Mouse (Mus musculus) liver, embryonic 13.5 days (tissue): ENCODE data around the gene Rnf123. TPM values are rescaled to one million over a fixed set of nuclear protein-coding genes. Genes with fewer than 3 reads are reported as not detected.
A peak's percentile ranks its signal among the peaks of the same experiment; 100 is the strongest.

ENCODE experiments used
- ATAC-seq: fragments of 200-750 bp; cut with Nextera tagmentation; 2 replicates; pipeline ENCODE4 v1.8.0; 2017; ENCODE audit warnings: low read depth, mild to moderate bottlenecking, moderate number of reproducible peaks, moderate library complexity
- DNase-seq: peaks from one replicate; pipeline ENCODE4 v3.0.0; 2022
- H3K27ac ChIP-seq: fragments of 300-500 bp; sonication (generic); 2 replicates; pipeline ENCODE4 v1.5.1; 2015; ENCODE audit warnings: moderate library complexity, mild to moderate bottlenecking, inconsistent platforms
- H3K27me3 ChIP-seq: fragments of 300-500 bp; sonication (generic); 2 replicates; pipeline ENCODE4 v1.6.1; 2015; ENCODE audit warnings: mild to moderate bottlenecking, inconsistent platforms
- H3K36me3 ChIP-seq: fragments of 300-500 bp; sonication (generic); 2 replicates; pipeline ENCODE4 v1.6.1; 2015; ENCODE audit warnings: mild to moderate bottlenecking, inconsistent platforms
- H3K4me1 ChIP-seq: fragments of 300-500 bp; sonication (generic); replicated peaks from 2 replicates; pipeline ENCODE4 v1.6.1; 2015; ENCODE audit warnings: inconsistent platforms
- H3K4me2 ChIP-seq: fragments of 300-500 bp; sonication (generic); 2 replicates; pipeline ENCODE4 v1.6.1; 2015; ENCODE audit warnings: inconsistent platforms, mild to moderate bottlenecking, moderate library complexity
- H3K4me3 ChIP-seq: fragments of 300-500 bp; sonication (generic); replicated peaks from 2 replicates; pipeline ENCODE4 v1.5.1; 2015; ENCODE audit warnings: mild to moderate bottlenecking, inconsistent platforms
- H3K9ac ChIP-seq: fragments of 300-500 bp; sonication (generic); 2 replicates; pipeline ENCODE4 v1.6.1; 2015; ENCODE audit warnings: mild to moderate bottlenecking, inconsistent platforms
- H3K9me3 ChIP-seq: fragments of 300-500 bp; sonication (generic); replicated peaks from 2 replicates; pipeline ENCODE4 v1.6.1; 2016; ENCODE audit warnings: inconsistent platforms
- WGBS: fragments of 180-500 bp; shearing (Covaris S2); methylation state at CpG from one replicate; pipeline ENCODE4 v1.1.7; 2015; ENCODE audit not compliant: insufficient replicate concordance; 5-methylcytosine and 5-hydroxymethylcytosine counted together
- polyA plus RNA-seq: library from polyadenylated mRNA; unstranded; fragments of >200 nt; fragmentation: Nextera tagmentation; extraction: Ambion mirVana; gene quantifications from 2 replicates; pipeline ENCODE4 v1.2.1, GENCODE M21; 2015

The Rnf123 gene
- polyA plus RNA-seq, 1 experiment from 2014 or later, result 80.8 TPM

DNA sequence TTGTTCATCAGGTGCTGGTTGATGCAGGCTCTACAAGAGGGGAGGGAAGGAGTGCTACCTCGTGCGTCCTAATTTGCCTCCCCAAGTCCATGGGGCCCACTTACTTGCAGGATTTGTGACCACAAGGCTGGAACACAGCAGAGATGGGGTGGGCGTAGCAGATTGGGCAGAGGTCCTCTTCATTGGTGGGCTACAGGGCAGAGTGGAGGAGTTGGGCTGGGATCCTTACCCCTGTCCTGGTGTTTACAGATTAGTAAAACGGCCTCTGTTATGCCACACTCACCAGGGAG lies 31.3 kb downstream of the Rnf123 start:
- DNase-seq (no peak), ATAC-seq (no peak)
- H3K27ac ChIP-seq, result peak overlapping the region; percentile 1; the same call in 1 of the 2 replicates
- no peak overlapping the region for H3K9ac ChIP-seq
- no peak overlapping the region for H3K4me2 ChIP-seq
- no peak overlapping the region for H3K4me3 ChIP-seq
- H3K36me3 ChIP-seq, result peaks cover 72% of the 10 kb centered on the region
- H3K9me3 ChIP-seq, result no peaks in the 10 kb centered on the region
- WGBS, result 85% methylated on average over 4 of the region's 4 CpGs
- H3K27me3 ChIP-seq, result no peaks in the 10 kb centered on the region
- H3K4me1 ChIP-seq, result peaks cover 71% of the 10 kb centered on the region

DNA sequence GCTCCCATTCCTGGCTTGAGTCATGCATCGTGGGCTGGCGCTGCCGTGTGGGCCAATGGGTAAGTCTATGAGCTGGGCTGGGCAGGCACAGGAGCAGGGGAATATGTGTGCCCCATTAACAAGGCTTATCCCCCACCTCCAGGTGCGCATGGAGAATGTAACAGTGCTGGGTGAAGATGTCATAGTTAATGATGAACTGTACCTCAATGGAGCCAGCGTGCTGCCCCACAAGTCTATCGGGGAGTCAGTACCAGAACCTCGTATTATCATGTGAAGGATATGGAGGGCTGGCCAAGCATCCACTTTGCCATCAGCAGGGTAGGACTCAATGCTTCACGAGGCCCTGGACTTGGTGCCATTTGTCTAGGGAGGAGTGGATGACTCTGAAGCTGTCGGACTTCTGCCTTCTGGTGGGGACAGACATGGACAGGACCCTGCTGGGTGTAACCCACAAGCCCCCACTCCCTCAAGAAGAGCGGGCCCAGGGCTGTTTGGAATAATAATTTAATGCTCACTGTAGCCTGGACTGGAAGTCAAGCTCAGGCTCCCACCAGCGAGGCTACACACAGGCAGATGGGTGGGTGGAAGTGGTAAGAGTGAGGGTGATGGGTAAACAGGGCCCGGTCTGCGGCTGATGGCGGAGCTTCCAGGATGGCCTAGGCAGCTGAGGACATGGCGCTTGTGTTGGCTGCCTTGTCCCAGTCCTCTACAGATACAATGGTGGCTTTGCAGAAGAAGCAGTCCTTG lies 31.8 kb downstream of the Rnf123 start:
- peaks cover 72% of the 10 kb centered on the region for H3K36me3 ChIP-seq
- DNase-seq, result no peak
- H3K27me3 ChIP-seq, result no peaks in the 10 kb centered on the region
- peaks cover 76% of the 10 kb centered on the region for H3K4me1 ChIP-seq
- no peaks in the 10 kb centered on the region for H3K9me3 ChIP-seq
- WGBS, result 92% methylated on average over 15 of the region's 15 CpGs
- H3K4me3 ChIP-seq, result no peak overlapping the region
- H3K27ac ChIP-seq, result peak overlapping the region; percentile 35
- H3K4me2 ChIP-seq, result no peak overlapping the region
- no peak overlapping the region for H3K9ac ChIP-seq
- no peak for ATAC-seq

DNA sequence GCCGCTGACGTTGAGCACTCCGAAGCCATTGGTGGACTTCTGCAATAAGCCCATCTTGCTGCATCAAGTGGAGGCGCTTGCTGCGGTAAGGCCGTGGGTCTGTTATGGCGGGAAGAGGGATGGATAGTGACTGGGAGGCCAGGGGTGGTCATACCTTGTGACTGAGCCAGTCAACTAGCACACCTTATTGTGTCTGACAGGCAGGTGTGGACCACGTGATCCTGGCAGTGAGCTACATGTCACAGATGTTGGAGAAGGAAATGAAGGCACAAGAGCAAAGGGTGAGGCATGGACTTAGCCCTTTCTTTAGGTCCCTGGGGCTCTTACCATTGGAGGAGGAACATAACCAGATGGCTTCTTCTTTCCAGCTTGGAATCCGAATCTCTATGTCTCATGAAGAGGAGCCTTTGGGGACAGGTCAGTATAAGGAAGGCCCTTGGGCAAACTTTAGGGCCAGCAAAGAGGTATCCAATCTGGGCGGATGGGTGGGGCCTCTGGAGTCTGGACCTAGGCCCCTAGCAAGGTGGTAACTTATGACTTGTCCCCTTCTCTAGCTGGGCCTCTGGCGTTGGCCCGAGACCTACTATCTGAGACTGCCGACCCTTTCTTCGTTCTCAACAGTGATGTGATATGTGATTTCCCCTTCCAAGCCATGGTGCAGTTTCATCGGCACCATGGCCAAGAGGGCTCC lies 33.4 kb downstream of the Rnf123 start:
- peak overlapping the region; percentile 83 for H3K4me2 ChIP-seq
- peaks cover 74% of the 10 kb centered on the region for H3K4me1 ChIP-seq
- peak overlapping the region; percentile 77 for H3K4me3 ChIP-seq
- no peaks in the 10 kb centered on the region for H3K9me3 ChIP-seq
- H3K9ac ChIP-seq, result peak overlapping the region; percentile 86
- ATAC-seq, result no peak
- peaks cover 72% of the 10 kb centered on the region for H3K36me3 ChIP-seq
- H3K27me3 ChIP-seq, result no peaks in the 10 kb centered on the region
- WGBS, result 35% methylated on average over 15 of the region's 15 CpGs
- no peak for DNase-seq
- H3K27ac ChIP-seq, result peak overlapping the region; percentile 83

DNA sequence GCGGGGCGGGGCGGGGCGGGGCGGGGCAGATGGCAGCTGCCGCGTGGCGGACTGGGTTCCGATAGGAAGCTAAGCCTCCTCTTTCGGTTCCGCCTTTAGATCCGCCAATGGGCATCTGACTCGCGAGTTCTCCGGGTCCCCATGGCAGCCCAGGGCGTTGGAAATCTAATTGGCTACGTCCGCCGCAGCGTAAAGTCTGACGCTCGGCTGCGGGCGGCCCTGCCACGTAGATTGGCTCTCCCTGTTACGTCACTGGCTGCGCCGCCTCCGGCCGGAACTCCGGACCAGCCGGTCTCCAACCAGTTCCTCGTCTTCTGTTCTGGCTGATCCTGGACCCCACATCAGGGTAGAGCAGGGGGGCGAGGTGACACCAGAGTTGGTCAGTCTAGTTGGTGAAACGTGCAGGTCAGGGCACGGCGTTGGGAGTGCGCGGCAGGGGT lies 34.1 kb downstream of the Rnf123 start, which contains the start of gene Gmppb:
TSS of gene Gmppb (plus strand) at position 227 of the 440 bp plus-strand sequence.
- Histone ChIP-seq H3K4me1 (peaks cover 67% of the 10 kb centered on the region), H3K36me3 (peaks cover 69% of the 10 kb centered on the region)
- peak; percentile 92 for ATAC-seq

DNA sequence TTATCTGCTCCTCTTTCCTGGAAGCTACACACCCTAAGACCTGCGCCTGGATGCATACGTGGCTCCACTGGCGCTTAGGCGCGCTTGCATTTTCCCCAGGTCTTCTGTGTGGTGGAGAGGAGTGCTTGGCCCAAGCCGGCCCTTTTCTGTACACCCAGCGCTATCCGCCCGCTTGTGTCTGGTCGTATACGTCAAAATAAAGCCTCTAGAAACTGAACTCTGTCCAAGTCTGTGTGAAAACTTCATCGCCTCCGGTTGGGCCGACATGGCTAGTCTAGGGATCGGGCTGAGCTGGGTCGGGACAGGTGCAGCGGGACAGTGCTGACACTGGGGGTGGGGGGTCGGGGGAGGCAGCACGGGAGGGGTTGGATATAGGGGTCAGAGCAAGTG lies 34.6 kb downstream of the Rnf123 start:
- Histone ChIP-seq H3K27me3 (no peaks in the 10 kb centered on the region), H3K4me2 (peak overlapping the region; percentile 83), H3K36me3 (peaks cover 67% of the 10 kb centered on the region), H3K9me3 (no peaks in the 10 kb centered on the region), H3K27ac (peak overlapping the region; percentile 88), H3K9ac (peak overlapping the region; percentile 70), H3K4me1 (peaks cover 62% of the 10 kb centered on the region), H3K4me3 (peak overlapping the region; percentile 77)
- peak; percentile 4 for ATAC-seq
- 2% methylated on average over 19 of the region's 19 CpGs for WGBS
- peak; percentile 45 for DNase-seq

More for the DNA sequence above, 34.1 kb downstream of the Rnf123 start, which contains the start of gene Gmppb:
- Histone ChIP-seq H3K4me3 (peak within 1 kb of the TSS; percentile 77), H3K27ac (peak within 1 kb of the TSS; percentile 88), H3K9me3 (no peaks in the 10 kb centered on the region), H3K4me2 (peak within 1 kb of the TSS; percentile 83), H3K27me3 (no peaks in the 10 kb centered on the region), H3K9ac (peak within 1 kb of the TSS; percentile 86)
- peak; percentile 96 for DNase-seq
- WGBS, result under 1% methylated on average over 37 of the region's 39 CpGs

DNA sequence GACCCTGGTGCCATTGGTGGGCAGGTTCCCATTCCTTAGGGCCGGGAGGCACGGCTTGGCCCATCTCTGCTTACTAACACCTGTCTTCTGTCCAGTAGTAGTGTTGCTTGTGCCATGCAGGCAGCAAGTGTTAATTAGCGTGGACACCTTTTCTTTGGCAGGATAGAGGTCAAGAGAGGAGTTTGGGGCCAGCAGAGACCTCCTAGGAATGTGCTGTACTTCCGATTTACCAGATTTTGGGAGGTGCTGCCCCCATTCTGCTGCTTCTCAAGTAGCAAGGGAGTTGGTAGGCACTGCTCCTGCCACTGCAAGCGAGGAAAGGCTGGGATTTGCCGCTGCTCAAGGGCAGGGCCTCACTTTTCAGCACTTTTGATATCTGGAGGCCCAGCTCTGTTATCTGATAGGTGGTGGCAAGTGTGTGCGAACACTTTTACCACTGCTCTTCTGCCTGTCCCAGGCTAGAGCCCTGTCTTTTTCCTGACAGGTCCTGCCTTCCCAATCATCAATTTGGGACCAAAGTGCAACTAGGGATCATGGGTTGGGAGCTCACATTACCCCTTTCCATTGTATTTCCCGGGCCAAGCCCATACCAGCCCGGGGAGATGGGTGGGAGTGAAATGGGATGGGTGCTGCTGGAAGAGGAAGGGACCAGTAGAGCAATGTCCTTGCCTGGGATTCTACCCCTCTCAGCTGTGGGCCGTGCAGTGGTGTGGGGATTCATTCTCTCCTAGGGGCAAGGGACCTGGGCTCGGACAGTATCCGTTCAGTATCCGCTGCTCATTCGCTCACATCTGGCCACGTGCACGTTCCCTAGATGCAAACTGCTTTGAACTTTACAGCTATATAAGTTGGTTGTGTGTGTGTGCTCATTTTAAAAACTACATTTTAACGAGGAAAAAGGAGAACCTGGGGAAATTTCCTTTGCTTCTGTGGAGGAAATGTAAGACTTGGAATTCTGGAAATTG lies 35.3 kb downstream of the Rnf123 start:
- Histone ChIP-seq H3K4me1 (peaks cover 55% of the 10 kb centered on the region), H3K9me3 (no peaks in the 10 kb centered on the region), H3K4me2 (peak overlapping the region; percentile 83), H3K27ac (peak overlapping the region; percentile 88), H3K27me3 (no peaks in the 10 kb centered on the region), H3K9ac (peak overlapping the region; percentile 70), H3K36me3 (peaks cover 66% of the 10 kb centered on the region), H3K4me3 (peak overlapping the region; percentile 77)
- WGBS, result 37% methylated on average over 17 of the region's 17 CpGs
- DNase-seq, result peak; percentile 51
- ATAC-seq, result peak; percentile 16; the same call in 1 of the 2 replicates

DNA sequence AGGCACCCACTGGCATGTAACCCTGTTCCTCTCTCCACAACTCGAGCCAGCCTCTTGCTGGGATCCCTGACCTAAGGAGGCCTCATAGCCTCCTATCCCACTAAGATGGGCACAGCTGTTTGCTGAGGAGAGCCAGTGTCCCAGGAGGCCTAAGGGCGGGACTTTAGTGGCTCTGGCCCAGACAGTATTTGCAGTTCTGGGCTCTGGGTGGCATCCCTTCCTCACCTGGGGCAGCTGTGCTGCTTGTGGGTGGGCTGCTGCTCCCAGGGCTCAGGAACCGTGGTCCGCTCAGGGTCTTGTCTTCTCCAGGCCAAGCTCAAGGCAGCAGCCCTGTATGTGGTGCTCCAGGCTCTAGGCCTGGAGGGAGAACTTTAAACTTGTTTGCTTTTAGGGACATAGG lies 36.6 kb downstream of the Rnf123 start:
- Histone ChIP-seq H3K9me3 (no peaks in the 10 kb centered on the region), H3K36me3 (peaks cover 70% of the 10 kb centered on the region), H3K27me3 (no peaks in the 10 kb centered on the region), H3K9ac (peak overlapping the region; percentile 70; the same call in 1 of the 2 replicates), H3K4me1 (peaks cover 46% of the 10 kb centered on the region), H3K4me3 (no peak overlapping the region), H3K27ac (peak overlapping the region; percentile 88; the same call in 1 of the 2 replicates), H3K4me2 (no peak overlapping the region)
- DNase-seq, result no peak
- ATAC-seq, result no peak
- WGBS, result 82% methylated on average over 4 of the region's 4 CpGs

DNA sequence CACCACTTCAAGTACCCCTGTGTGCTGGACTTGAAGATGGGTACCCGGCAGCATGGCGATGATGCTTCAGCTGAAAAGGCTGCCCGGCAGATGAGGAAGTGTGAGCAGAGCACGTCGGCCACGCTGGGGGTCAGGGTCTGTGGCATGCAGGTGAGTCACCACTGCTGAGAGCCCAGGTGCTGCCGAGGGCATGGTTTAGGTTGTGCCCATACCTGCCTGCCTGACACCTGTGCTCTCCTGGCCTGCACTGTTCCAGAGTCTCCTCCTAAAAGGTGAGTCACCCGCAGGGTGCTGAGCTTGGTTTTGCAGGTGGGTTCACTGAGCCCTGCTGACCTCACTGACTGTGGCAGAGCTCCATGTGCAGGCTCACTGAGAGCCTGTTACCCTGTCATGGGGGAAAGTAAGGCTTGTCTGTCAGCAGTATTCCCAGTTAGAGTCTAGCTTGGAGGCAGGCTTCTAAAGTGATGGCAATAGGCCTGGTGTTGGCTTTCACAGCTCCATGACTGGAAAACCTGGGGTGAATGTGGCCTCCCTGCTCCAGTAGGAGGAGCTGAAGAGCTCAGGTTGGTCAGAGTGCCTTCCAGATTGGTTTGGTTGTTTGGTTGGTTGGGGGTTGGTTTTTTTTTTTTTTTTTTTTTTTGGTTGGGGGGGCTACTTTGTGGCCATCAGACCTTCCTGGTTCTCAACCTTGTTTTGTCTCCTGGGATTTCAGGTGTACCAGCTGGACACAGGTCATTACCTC lies 38.2 kb downstream of the Rnf123 start:
- ATAC-seq, result no peak
- WGBS, result 91% methylated on average over 8 of the region's 8 CpGs
- no peak overlapping the region for H3K27ac ChIP-seq
- H3K36me3 ChIP-seq, result peaks cover 67% of the 10 kb centered on the region
- H3K4me1 ChIP-seq, result peaks cover 37% of the 10 kb centered on the region
- no peak overlapping the region for H3K4me3 ChIP-seq
- H3K9ac ChIP-seq, result no peak overlapping the region
- H3K4me2 ChIP-seq, result no peak overlapping the region
- no peaks in the 10 kb centered on the region for H3K27me3 ChIP-seq
- H3K9me3 ChIP-seq, result no peaks in the 10 kb centered on the region
- no peak for DNase-seq

DNA sequence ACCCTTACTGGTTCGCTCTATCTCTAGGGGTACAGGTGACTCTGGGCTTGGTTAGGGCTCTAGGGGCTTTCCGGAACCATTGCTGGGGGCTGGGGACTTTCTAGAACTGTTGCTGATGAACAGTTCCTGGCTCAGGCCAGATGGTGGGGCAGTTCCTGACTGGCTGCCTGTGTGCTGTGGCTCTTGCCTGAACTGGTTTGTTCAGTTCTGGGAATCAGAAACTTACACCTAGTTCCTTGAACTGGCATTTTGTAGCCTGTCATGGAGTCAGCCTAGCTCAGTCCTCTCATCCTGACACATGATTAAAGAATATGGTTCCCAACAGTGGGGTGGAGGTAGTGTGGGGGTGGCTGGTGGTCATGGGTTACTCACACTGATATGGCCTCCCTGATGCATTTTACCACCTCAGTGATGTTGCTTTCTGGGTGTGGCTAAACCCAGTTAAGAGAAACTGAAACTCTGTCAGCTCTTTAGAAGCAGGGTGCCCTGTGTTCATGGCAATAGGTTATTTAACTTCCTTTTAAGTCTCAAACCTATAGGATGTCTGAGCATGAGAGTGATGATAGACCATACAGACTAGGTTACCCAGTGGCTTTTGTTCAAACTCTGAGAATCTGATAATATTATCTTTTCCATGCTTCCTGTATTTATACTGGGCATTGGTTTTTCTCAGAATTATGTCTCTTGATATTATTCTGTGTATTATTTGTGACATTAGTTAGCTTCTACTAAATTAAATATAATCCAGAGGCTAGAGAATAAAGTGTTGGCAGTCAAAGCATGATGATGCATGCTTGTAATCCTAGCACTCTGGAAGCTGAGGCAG lies 47.6 kb downstream of the Rnf123 start:
- no peaks in the 10 kb centered on the region for H3K9me3 ChIP-seq
- H3K4me2 ChIP-seq, result no peak overlapping the region
- H3K36me3 ChIP-seq, result peaks cover 79% of the 10 kb centered on the region
- no peaks in the 10 kb centered on the region for H3K27me3 ChIP-seq
- no peak for DNase-seq
- peaks cover 10% of the 10 kb centered on the region for H3K4me1 ChIP-seq
- no peak overlapping the region for H3K4me3 ChIP-seq
- ATAC-seq, result no peak
- no peak overlapping the region for H3K9ac ChIP-seq
- H3K27ac ChIP-seq, result no peak overlapping the region
- WGBS, result 91% methylated on average over 2 of the region's 2 CpGs

DNA sequence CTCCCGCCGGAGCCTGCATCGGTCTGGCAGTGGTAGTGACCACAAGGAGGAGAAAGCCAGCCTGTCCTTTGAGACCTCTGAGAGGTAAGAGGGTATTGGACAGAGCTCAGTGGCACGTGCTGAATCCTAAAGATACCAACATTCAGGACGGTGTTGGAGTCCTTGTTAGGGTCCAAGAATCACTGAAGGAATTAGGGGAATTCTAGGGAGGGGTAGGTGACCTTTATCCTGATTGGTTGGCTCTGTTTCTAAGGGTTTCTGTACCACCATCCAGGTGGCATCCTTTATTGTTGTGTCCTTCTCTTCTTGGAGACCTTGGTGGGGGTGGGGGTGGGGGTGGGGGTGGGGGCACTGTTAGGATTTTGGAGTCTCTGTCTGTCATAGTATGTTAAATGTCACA lies 51.0 kb downstream of the Rnf123 start:
- Histone ChIP-seq H3K36me3 (peaks cover 74% of the 10 kb centered on the region), H3K27me3 (no peaks in the 10 kb centered on the region), H3K4me1 (peaks cover 10% of the 10 kb centered on the region), H3K9me3 (no peaks in the 10 kb centered on the region), H3K9ac (no peak overlapping the region), H3K4me2 (no peak overlapping the region), H3K27ac (no peak overlapping the region), H3K4me3 (no peak overlapping the region)
- DNase-seq (no peak), ATAC-seq (no peak)
- WGBS, result 89% methylated on average over 5 of the region's 5 CpGs
